Mouse (Mus musculus) testis, postnatal 10 days (tissue): Measurements from ENCODE around the gene Trp53tg5.
A peak's percentile ranks its signal among the peaks of the same experiment; 100 is the strongest.

Source experiments
- DNase-seq: peaks from one replicate; pipeline ENCODE4 v3.0.0; 2021; ENCODE audit warnings: low spot score

The Trp53tg5 gene

GRCm38 (mm10) chr2:164432541-164433191 lies 40.9 kb downstream of the Trp53tg5 start:
- peak; percentile 75 for DNase-seq

DNA sequence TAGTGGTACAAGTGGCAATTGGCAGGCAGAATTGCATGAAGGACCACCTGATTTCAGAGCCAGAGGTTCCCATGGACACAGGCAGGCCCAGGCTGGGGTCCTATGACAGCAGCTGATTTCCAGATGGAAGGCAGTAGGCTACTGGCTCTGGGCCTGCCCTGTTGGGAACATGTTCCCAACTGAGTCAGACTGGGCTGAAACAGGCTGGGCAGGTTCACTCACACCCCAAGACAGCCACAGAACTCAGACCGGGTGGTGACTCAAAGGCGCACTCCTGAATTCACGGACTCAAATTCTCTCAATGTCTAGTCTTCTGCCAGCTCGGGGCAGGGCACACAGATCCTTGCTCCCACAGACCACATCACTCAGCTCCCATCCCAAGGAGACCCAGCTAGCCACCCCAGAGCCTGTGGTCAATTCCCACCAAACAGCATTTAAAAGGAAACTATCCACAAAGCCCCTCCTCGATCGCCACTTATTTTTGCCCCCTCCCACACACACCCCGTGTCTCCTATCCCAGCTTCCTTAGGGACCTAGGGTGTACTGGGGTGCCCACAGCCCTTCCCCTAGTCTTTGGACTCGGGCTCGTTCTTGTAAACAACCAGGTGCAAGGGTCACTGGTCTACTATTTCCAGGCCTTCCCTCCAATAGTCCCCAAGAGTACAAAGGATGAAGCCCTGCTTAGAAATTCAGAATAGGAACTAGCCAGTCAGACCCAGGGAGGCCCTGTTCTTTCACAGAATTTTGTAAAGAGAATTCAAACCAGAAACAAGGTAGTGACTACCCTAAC lies 41.7 kb downstream of the Trp53tg5 start:
- DNase-seq = no peak

DNA sequence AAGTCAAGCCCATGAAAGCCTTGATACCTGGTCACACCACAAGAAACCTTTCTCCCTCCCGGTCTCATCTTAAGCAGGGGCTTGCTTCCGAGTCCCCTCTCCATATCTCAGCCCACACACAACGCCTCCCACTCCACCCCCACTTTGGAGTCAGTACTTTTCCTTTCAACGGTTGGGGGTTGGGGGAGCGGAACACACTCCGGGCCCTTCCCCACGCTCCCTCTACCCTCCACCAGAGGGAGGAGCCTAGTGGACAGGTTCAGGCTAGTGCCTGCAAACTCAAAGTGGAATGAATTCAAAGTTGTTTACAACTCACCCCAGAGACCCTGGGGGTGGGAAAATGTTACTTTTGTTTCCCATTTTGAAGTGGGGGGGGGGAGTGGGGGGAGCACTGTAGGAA lies 42.8 kb downstream of the Trp53tg5 start:
- no peak for DNase-seq

- DNase-seq = no peak
Observed at GRCm38 (mm10) chr2:164429881-164430615, 43.5 kb downstream of the Trp53tg5 start.

DNA sequence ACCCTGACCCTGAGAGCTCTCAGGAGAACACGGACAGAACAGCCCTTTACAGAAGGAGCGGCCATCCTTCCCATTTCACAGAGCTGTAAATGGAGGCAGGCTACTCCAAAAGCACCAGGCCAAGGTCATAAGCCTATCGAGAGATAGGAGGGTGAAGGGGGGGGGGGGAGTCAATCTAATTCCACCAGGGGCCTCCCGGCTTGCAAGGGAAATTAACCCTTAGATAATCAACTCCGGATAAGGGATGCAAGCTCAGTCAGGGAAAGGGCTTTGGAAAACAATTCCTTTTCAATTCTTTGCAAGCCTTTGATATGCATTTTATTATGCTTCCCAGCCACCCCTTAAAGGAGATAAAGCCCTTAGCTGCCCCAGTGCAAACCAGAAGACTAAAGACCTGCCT lies 45.1 kb downstream of the Trp53tg5 start:
- DNase-seq = no peak

- DNase-seq = no peak
Observed at GRCm38 (mm10) chr2:164426952-164427351, 46.6 kb downstream of the Trp53tg5 start.

- no peak for DNase-seq
Observed at GRCm38 (mm10) chr2:164426121-164426520, 47.4 kb downstream of the Trp53tg5 start.

DNA sequence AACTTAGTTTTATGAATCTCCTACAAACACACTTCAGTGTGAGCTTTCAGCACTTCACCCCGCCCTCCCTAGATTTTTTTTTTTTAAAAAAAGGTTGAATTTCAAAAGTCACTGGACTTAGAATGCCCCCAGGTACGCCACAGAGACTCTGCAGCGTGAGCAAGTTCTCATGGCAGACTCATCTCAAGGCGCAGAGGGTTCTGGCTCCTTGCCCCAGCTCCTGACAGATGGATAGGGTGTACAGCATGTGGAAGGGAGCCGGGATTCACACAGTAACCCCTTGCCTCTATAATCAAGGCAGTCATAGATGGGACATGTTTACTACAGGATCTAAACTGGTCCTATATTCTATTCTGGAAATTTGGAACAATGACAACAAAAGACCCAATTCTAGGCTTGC lies 48.1 kb downstream of the Trp53tg5 start:
- no peak for DNase-seq

DNA sequence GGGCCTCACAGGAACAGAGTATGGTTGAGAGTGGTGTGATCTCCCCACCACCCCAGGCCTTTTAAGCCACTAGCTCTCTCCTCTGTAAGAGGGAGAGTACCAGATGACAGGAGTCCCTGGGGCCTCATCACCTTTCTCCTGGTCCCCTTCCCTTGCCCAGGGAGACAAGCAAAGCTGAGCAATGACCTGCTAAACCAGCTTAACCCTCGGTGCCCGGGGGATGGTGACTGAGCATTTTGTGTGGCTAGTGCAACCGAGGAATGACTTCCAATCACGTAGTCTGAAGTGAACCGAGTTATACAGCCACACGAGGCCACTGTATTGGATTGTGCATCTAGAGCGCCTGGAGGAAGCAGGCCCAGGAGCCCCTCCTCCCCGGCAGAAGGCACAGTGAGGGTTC lies 49.1 kb downstream of the Trp53tg5 start:
- DNase-seq = no peak

- DNase-seq = no peak
Observed at GRCm38 (mm10) chr2:164423464-164423863, 50.1 kb downstream of the Trp53tg5 start.

DNA sequence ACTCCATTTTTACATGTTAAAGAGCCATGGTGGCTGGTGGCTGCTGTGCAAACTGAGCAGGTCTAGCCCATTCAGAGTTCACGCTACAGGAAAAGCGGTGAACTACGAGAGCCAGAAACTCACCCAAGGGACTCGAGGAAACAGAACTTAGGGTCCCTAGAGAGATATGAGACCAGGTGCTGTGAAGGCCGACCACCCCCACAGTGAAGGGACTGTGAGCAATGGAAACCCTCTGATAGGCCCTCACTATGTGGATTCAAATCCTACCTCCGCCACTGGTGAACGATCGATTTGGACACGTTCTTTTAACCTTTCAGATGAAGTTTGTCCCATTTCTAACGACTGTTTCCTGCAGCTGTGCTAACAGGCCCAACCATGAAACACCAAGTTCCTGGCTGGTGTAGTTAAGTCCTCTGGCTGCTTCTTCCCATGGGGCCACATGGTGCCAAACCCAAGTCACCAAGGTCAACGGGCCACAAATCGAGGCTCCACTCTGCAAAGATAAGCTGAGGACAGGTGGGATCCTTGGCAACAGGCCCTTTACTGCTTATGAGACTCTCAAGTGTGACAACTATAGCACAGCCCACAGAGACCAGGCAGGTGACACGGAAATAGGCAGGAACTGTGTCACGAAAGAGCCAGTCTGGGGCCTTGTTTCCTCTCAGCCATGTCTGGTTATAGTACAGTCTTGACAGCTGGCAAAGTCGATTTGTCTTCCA lies 50.7 kb downstream of the Trp53tg5 start:
- no peak for DNase-seq

- no peak for DNase-seq
Observed at GRCm38 (mm10) chr2:164421979-164422378, 51.5 kb downstream of the Trp53tg5 start.

DNA sequence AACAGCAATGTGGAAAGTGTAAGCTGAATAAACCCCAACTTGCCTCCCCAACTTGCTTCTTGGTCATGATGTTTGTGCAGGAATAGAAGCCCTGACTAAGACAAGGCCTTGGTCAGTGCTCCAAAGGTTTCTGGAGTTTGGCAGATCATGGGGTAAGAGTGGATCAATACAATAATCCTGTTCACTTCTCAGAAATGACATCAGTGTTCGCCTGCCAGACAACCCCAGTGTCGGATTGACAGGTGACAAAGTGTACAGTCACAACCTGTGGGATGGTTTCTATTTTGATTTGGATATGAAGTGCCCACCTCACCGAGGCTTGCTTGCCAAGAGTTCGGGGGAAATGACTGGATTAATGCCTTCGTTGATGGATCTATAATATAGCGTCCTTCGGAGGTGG lies 52.2 kb downstream of the Trp53tg5 start:
- no peak for DNase-seq
